Mouse (Mus musculus): ENCODE measurements around the gene Asic5. TPM values are rescaled to one million over a fixed set of nuclear protein-coding genes. Genes with fewer than 3 reads are reported as not detected.

The Asic5 gene
- total RNA-seq, 2 experiments from 2014 or later = not detected

Other genes with a start within 250 kb of the Asic5 start
- 1 to 10 TPM; 7.0 TPM for gene Ctso, start 49.7 kb upstream of the Asic5 start, total RNA-seq (2021)
- gene Tdo2, start 6.1 kb upstream of the Asic5 start, total RNA-seq (2021) = under 1 TPM in 1 of 2 experiments, not detected in 1; 0.26 TPM
- gene Gucy1b1, start 92.4 kb downstream of the Asic5 start, total RNA-seq (2021) = 10 to 100 TPM; 12.6 to 14.7 TPM
- gene Gucy1a1, start 163.5 kb downstream of the Asic5 start, total RNA-seq (2021) = 10 to 100 TPM; 29.2 to 30.5 TPM